Mouse (Mus musculus) spleen, adult 2 months (tissue): ENCODE results near the gene a. TPM values are rescaled to one million over a fixed set of nuclear protein-coding genes. Genes with fewer than 3 reads are reported as not detected.
A peak's percentile ranks its signal among the peaks of the same experiment; 100 is the strongest.

Experiments used
- DNase-seq, 2 experiments: peaks; one replicate each; pipeline versions ENCODE4 v3.0.0 to v3.0.0-alpha.2; 2012 to 2021; ENCODE audit warnings: low spot score in 2 of 2, low read depth in 1 of 2
- H3K27ac ChIP-seq: fragments of 200-500 bp; 2 replicates; pipeline ENCODE4 v1.5.1; 2012; ENCODE audit warnings: low read length, inconsistent platforms; ENCODE audit not compliant: insufficient read depth
- H3K27me3 ChIP-seq: fragments of 200-500 bp; 2 replicates; pipeline ENCODE4 v1.6.1; 2012; ENCODE audit warnings: mild to moderate bottlenecking, moderate library complexity, low read length, inconsistent platforms; ENCODE audit not compliant: control insufficient read depth, insufficient read depth
- H3K36me3 ChIP-seq: fragments of 200-500 bp; 2 replicates; pipeline ENCODE4 v1.6.1; 2012; ENCODE audit warnings: mild to moderate bottlenecking, low read length, inconsistent platforms; ENCODE audit not compliant: control insufficient read depth, insufficient read depth
- H3K4me1 ChIP-seq: fragments of 200-500 bp; 2 replicates; pipeline ENCODE4 v1.6.1; 2011; ENCODE audit warnings: inconsistent platforms; ENCODE audit not compliant: control insufficient read depth, insufficient read depth, insufficient read length
- H3K4me3 ChIP-seq: fragments of 200-500 bp; 2 replicates; pipeline ENCODE4 v1.5.1; 2011; ENCODE audit warnings: mild to moderate bottlenecking, inconsistent platforms; ENCODE audit not compliant: insufficient read depth, insufficient read length; ENCODE audit errors: extremely low read depth
- CTCF ChIP-seq: fragments of 200-500 bp; IDR thresholded peaks from 2 replicates; pipeline ENCODE4 v1.5.1; 2011; ENCODE audit warnings: mild to moderate bottlenecking, inconsistent platforms; ENCODE audit not compliant: insufficient read depth, insufficient read length, insufficient replicate concordance; ENCODE audit errors: extremely low read depth
- POLR2A ChIP-seq: fragments of 200-500 bp; IDR thresholded peaks from 2 replicates; pipeline ENCODE4 v1.6.1; 2011; ENCODE audit warnings: low read depth, low read length, inconsistent platforms
- WGBS: fragments of 180-500 bp; shearing (Covaris S2); methylation state at CpG from one replicate; pipeline ENCODE4 v1.1.7; 2018; 5-methylcytosine and 5-hydroxymethylcytosine counted together
- polyA plus RNA-seq: library from polyadenylated mRNA; depleted of rRNA; stranded (reverse); fragments of >200 nt; gene quantifications from 2 replicates; pipeline ENCODE4 v1.2.3, GENCODE M21; 2012

The a gene
- polyA plus RNA-seq, 1 experiment, result not detected

DNA sequence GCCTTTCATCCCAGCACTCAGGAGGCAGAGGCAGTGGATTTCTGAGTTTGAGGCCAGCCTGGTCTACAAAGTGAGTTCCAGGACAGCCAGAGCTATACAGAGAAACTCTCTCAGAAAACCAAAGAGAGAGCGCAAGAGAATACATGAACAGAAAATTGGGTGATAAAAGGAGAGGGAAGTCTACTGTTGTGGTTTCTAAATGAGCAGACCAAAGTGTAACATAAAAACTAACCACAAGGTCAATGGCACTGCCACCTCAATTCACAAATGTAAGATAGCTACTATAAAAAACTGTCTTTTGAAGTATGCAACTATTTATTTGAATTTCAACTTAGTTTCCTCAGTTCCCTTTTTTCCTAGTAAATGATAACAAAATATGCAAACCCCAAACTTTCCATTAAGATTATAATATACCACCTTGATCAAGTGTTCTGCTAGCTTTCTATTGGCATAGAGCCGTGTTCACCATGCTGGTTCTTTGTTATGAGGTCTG is 37.1 kb upstream of the a start:
- no peak for TF ChIP-seq CTCF
- TF ChIP-seq POLR2A, result no peak
- peak in 1 of 2 experiments; percentile 12 for DNase-seq
- H3K4me3 ChIP-seq, result no peak overlapping the region
- H3K36me3 ChIP-seq, result no peaks in the 10 kb centered on the region
- no peaks in the 10 kb centered on the region for H3K4me1 ChIP-seq
- H3K27ac ChIP-seq, result no peak overlapping the region
- H3K27me3 ChIP-seq, result no peaks in the 10 kb centered on the region
- 48% methylated on average over 2 of the region's 2 CpGs for WGBS

- no peak for DNase-seq
- Histone ChIP-seq H3K27ac (no peak overlapping the region), H3K27me3 (no peaks in the 10 kb centered on the region), H3K4me1 (no peaks in the 10 kb centered on the region), H3K36me3 (no peaks in the 10 kb centered on the region), H3K4me3 (no peak overlapping the region)
- WGBS, result 77% methylated on average over 6 of the region's 6 CpGs
- TF ChIP-seq CTCF (no peak), POLR2A (no peak)
Observed at GRCm38 (mm10) chr2:154755791-154756190, 35.4 kb upstream of the a start.

DNA sequence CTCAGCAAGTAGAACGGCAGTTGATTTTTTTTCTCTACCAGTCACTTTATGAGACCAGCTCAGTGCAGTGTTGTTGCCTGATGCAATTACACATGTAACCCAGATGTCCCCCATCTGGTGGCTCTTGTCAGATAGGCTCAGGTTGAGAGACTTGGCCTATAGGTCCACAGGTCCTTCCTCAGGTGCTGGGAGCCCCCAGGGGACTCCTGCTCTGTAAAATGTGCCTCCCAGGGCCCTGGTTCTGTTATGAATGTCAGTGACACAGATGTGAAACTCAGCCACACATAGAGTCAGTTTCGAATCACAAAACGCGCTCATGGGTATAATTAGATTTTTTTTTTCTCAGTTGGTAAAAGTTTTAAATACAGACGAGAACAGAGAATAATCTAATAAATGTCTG is 33.5 kb upstream of the a start:
- no peaks in the 10 kb centered on the region for H3K36me3 ChIP-seq
- no peaks in the 10 kb centered on the region for H3K4me1 ChIP-seq
- H3K4me3 ChIP-seq, result no peak overlapping the region
- TF ChIP-seq POLR2A (no peak), CTCF (no peak)
- WGBS, result 78% methylated on average over 5 of the region's 5 CpGs
- no peak overlapping the region for H3K27ac ChIP-seq
- DNase-seq, result peak in 1 of 2 experiments; percentile 8
- no peaks in the 10 kb centered on the region for H3K27me3 ChIP-seq

GRCm38 (mm10) chr2:154758454-154758853 is 32.7 kb upstream of the a start:
- Histone ChIP-seq H3K27me3 (no peaks in the 10 kb centered on the region), H3K4me3 (no peak overlapping the region), H3K36me3 (no peaks in the 10 kb centered on the region), H3K27ac (no peak overlapping the region), H3K4me1 (no peaks in the 10 kb centered on the region)
- no peak for DNase-seq
- 92% methylated on average over 1 of the region's 1 CpGs for WGBS
- no peak for TF ChIP-seq CTCF
- no peak for TF ChIP-seq POLR2A

DNA sequence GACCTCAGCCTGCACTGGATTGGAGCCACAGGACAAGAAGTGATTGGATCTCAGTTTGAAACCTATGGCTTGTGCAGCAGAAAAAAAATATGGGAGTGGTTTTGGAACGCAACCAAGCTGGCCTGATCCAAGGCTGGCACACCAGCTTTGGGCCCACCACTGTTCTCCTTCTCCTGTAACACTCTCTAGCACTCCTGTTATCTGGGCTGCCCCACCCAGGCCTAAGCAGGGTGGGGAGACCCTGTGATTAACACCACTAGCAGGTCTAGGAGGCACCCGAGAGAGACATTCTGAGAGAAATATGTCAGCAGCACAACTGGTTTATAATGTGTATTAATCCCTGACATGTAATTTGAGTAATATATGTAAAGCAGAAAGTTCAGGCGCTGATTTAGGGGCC is 28.0 kb upstream of the a start:
- no peak overlapping the region for H3K27ac ChIP-seq
- DNase-seq, result no peak
- 86% methylated on average over 3 of the region's 3 CpGs for WGBS
- no peaks in the 10 kb centered on the region for H3K36me3 ChIP-seq
- TF ChIP-seq CTCF (no peak), POLR2A (no peak)
- no peaks in the 10 kb centered on the region for H3K27me3 ChIP-seq
- H3K4me3 ChIP-seq, result no peak overlapping the region
- no peaks in the 10 kb centered on the region for H3K4me1 ChIP-seq

DNA sequence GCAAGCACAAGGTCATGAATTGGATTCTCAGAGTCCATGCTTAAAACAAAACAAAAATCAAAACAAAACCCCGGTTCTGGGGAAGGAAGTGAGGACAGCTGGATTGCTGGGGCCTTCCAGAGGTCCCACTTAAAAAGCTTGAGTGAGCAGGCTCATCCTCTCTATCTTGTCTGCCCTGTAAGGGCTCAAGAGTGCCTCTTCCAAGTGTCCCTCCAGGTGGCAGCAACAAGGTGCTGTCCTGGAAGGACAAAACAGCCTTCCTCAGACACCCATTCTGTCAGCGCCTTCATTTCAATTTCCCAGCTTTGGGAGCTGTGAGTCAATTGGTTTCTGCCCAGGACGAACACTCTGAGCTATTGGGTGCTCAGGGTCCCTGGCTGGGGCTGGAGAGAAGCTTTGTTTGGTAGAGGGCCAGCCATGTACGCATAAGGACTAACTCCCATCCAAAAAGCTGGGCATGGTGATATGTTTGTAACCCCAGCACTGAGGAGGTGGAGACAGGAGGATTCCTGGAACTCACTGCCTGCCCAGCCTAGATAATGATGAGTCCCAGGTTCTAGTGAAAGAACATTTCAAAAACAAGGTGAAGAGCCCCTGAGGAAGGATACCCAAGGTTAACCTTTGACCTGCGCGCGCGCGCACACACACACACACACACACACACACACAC is 26.2 kb upstream of the a start:
- no peak overlapping the region for H3K4me3 ChIP-seq
- H3K27me3 ChIP-seq, result no peaks in the 10 kb centered on the region
- TF ChIP-seq CTCF (no peak), POLR2A (no peak)
- DNase-seq, result no peak
- no peaks in the 10 kb centered on the region for H3K4me1 ChIP-seq
- H3K27ac ChIP-seq, result no peak overlapping the region
- no peaks in the 10 kb centered on the region for H3K36me3 ChIP-seq
- WGBS, result 83% methylated on average over 9 of the region's 9 CpGs

DNA sequence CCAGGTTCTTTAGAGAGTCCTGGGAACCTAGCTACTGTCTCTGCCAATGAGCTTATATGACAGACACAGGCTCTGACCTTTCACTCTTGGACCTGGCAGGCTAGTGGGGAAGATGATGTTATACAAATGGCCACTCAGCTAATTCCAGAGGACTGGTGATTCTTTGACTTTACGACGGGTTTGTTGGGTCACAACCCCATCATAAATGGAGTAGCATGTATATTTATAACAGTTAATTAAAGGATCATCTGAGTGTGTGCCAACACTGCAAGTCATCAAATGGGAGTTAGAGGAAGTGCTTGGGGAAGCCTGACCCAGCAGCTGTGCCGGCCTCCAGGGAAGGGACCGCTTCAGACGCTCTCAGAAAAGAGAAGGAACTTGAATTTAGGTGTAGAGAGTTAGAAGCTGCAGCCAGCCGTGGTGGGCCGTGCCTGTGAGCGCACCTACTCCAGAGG is 25.6 kb upstream of the a start:
- H3K27me3 ChIP-seq, result no peaks in the 10 kb centered on the region
- no peaks in the 10 kb centered on the region for H3K4me1 ChIP-seq
- 22% methylated on average over 8 of the region's 8 CpGs for WGBS
- no peak overlapping the region for H3K4me3 ChIP-seq
- DNase-seq, result no peak
- TF ChIP-seq CTCF, result no peak
- no peak for TF ChIP-seq POLR2A
- no peaks in the 10 kb centered on the region for H3K36me3 ChIP-seq
- no peak overlapping the region for H3K27ac ChIP-seq
